Mouse (Mus musculus) liver, embryonic 14.5 days (tissue): ENCODE data around the gene Myo10. TPM values are rescaled to one million over a fixed set of nuclear protein-coding genes. Genes with fewer than 3 reads are reported as not detected.

Source experiments
- ATAC-seq: fragments of 200-750 bp; cut with Nextera tagmentation; 2 replicates; pipeline ENCODE4 v1.8.0; 2017; ENCODE audit warnings: moderate number of reproducible peaks, mild to moderate bottlenecking, moderate library complexity; ENCODE audit not compliant: insufficient read depth
- DNase-seq, 3 experiments: peaks; one replicate each; pipeline ENCODE4 v3.0.0-alpha.2; 2012 to 2013; ENCODE audit warnings: low read depth in 3 of 3, low spot score in 3 of 3
- H3K27ac ChIP-seq: fragments of 300-500 bp; sonication (generic); 2 replicates; pipeline ENCODE4 v1.5.1; 2014; ENCODE audit warnings: moderate library complexity, mild to moderate bottlenecking, control low read depth, inconsistent platforms
- H3K27me3 ChIP-seq: fragments of 300-500 bp; sonication (generic); 2 replicates; pipeline ENCODE4 v1.6.1; 2014; ENCODE audit warnings: mild to moderate bottlenecking, low read length, moderate library complexity; ENCODE audit not compliant: control insufficient read depth, insufficient read depth
- H3K36me3 ChIP-seq: fragments of 300-500 bp; sonication (generic); replicated peaks from 2 replicates; pipeline ENCODE4 v1.6.1; 2014; ENCODE audit warnings: low read depth; ENCODE audit not compliant: control insufficient read depth, insufficient read depth
- H3K4me1 ChIP-seq, 2 experiments: fragments of 200-500 bp in 1 of 2; fragments of 300-500 bp in 1 of 2; sonication (generic) in 1 of 2; replicated peaks; 2 replicates each; pipeline ENCODE4 v1.6.1; 2012 to 2014; ENCODE audit warnings: antibody characterized with exemption in 1 of 2, inconsistent platforms in 1 of 2, low read length in 1 of 2; ENCODE audit not compliant: control insufficient read depth in 2 of 2, insufficient read depth in 2 of 2
- H3K4me2 ChIP-seq: fragments of 300-500 bp; sonication (generic); 2 replicates; pipeline ENCODE4 v1.6.1; 2014; ENCODE audit warnings: low read depth, mild to moderate bottlenecking, control low read depth, moderate library complexity
- H3K4me3 ChIP-seq, 2 experiments: fragments of 200-500 bp in 1 of 2; fragments of 300-500 bp in 1 of 2; sonication (generic) in 1 of 2; 2 replicates each; pipeline ENCODE4 v1.5.1; 2012 to 2014; ENCODE audit warnings: low read depth in 2 of 2, low read length in 2 of 2, mild to moderate bottlenecking in 2 of 2, control low read depth in 1 of 2, inconsistent platforms in 1 of 2, moderate library complexity in 1 of 2; ENCODE audit not compliant: insufficient read depth in 1 of 2
- H3K9ac ChIP-seq: fragments of 300-500 bp; sonication (generic); replicated peaks from 2 replicates; pipeline ENCODE4 v1.6.1; 2014; ENCODE audit warnings: mild to moderate bottlenecking, control low read depth, moderate library complexity
- H3K9me3 ChIP-seq: fragments of 300-500 bp; sonication (generic); 2 replicates; pipeline ENCODE4 v1.6.1; 2016; ENCODE audit warnings: low read length, mixed read lengths; ENCODE audit not compliant: control insufficient read depth
- CTCF ChIP-seq: IDR thresholded peaks from 2 replicates; pipeline ENCODE4 v1.5.1; 2016; ENCODE audit warnings: antibody characterized with exemption, low read depth, control low read depth
- EP300 ChIP-seq: IDR thresholded peaks from 2 replicates; pipeline ENCODE4 v1.6.1; 2016; ENCODE audit warnings: antibody characterized with exemption, low read depth
- WGBS: fragments of 180-500 bp; shearing (Covaris S2); extraction: QIAGEN DNeasy Blood & Tissue Kit; methylation state at CpG from one replicate; pipeline ENCODE4 v1.1.7; 2014; ENCODE audit not compliant: insufficient replicate concordance; 5-methylcytosine and 5-hydroxymethylcytosine counted together
- polyA plus RNA-seq, 2 experiments: library from polyadenylated mRNA; depleted of rRNA in 1 of 2; stranded (reverse) in 1 of 2; unstranded in 1 of 2; fragments of >200 nt; fragmentation: Nextera tagmentation in 1 of 2; extraction: Ambion mirVana in 1 of 2; gene quantifications; 2 replicates each; pipeline versions ENCODE4 v1.2.1 to v1.2.3; 2012 to 2014

The Myo10 gene
- polyA plus RNA-seq, 2 experiments, result 2.6 to 2.9 TPM

GRCm38 (mm10) chr15:25755536-25755935 is 133.2 kb downstream of the Myo10 start:
- Histone ChIP-seq H3K9ac (no peak overlapping the region), H3K27me3 (no peaks in the 10 kb centered on the region), H3K9me3 (no peaks in the 10 kb centered on the region), H3K4me3 (no peak overlapping the region), H3K4me1 (no peaks in the 10 kb centered on the region; a peak in 2 of 4 replicates), H3K36me3 (no peaks in the 10 kb centered on the region), H3K27ac (no peak overlapping the region), H3K4me2 (no peak overlapping the region)
- 55% methylated on average over 6 of the region's 6 CpGs for WGBS
- no peak for ATAC-seq
- no peak for DNase-seq
- no peak for TF ChIP-seq CTCF
- no peak for TF ChIP-seq EP300

- no peak overlapping the region for H3K9ac ChIP-seq
- DNase-seq (no peak), ATAC-seq (no peak)
- no peaks in the 10 kb centered on the region for H3K36me3 ChIP-seq
- 18% methylated on average over 3 of the region's 3 CpGs for WGBS
- H3K27me3 ChIP-seq, result no peaks in the 10 kb centered on the region
- H3K4me1 ChIP-seq, result no peaks in the 10 kb centered on the region; a peak in 2 of 4 replicates
- no peaks in the 10 kb centered on the region for H3K9me3 ChIP-seq
- H3K27ac ChIP-seq, result no peak overlapping the region
- no peak overlapping the region for H3K4me3 ChIP-seq
- H3K4me2 ChIP-seq, result no peak overlapping the region
- TF ChIP-seq CTCF, result no peak
Observed at GRCm38 (mm10) chr15:25756072-25756471, 133.7 kb downstream of the Myo10 start.

DNA sequence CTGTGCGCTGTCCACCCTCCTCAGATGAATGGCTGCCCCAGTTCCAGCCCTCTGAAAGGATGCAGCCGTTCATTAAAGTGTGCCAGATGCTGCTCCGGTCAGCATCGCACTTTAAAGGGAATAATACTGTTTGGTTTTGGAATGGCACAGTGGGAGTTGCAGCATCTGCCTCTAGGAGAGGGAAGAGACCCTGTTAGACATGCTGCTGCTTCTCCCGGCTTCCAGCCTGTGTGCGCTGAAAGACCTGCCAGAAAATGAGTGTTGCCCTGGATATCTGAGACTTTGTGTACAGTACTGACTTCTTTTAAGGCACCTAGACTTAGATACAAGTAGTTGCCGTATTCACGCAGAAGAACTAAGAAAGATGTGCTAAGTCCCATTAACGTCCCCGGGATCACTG is 135.7 kb downstream of the Myo10 start:
- no peaks in the 10 kb centered on the region; a peak in 2 of 4 replicates for H3K4me1 ChIP-seq
- H3K27me3 ChIP-seq, result no peaks in the 10 kb centered on the region
- no peak for ATAC-seq
- no peak overlapping the region for H3K9ac ChIP-seq
- H3K27ac ChIP-seq, result no peak overlapping the region
- no peak overlapping the region for H3K4me2 ChIP-seq
- no peaks in the 10 kb centered on the region for H3K9me3 ChIP-seq
- H3K4me3 ChIP-seq, result no peak overlapping the region
- no peaks in the 10 kb centered on the region for H3K36me3 ChIP-seq
- no peak for TF ChIP-seq EP300
- TF ChIP-seq CTCF, result no peak
- DNase-seq, result no peak
- WGBS, result 65% methylated on average over 10 of the region's 10 CpGs

DNA sequence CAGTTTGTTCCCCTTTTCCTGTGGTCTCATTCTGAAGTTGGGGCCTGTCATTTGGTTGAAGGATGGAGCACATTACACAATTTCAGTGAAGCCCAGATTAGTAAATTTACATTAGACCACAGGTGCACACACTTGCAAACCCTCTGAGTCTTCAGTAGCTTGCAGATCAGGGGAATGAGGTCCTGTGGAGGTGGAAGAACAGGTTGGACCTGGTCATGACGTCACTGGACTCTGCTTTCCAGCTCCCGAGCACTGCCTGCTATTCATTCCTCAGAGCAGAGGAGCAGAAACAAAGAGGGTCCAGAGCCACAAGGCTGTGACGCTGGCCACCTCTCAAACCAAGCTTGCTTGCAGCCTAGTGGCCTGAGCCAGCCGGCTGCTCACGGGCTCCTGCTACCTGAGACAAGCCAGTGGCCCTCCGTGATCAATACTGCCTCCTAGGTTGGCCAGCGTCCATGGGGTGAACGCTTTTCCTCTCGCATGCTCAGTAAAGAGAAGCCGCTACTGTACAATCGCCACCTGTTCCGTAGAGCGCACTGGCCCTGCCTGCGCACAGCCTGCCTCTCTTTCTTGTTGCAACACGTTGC is 136.3 kb downstream of the Myo10 start:
- H3K36me3 ChIP-seq, result no peaks in the 10 kb centered on the region
- no peaks in the 10 kb centered on the region for H3K9me3 ChIP-seq
- ATAC-seq (no peak), DNase-seq (no peak)
- H3K27ac ChIP-seq, result no peak overlapping the region
- no peak for TF ChIP-seq EP300
- 0 out of 2 replicates have a peak, but pooled peaks have one; percentile 4 for TF ChIP-seq CTCF
- H3K4me1 ChIP-seq, result no peaks in the 10 kb centered on the region; a peak in 2 of 4 replicates
- no peaks in the 10 kb centered on the region for H3K27me3 ChIP-seq
- no peak overlapping the region for H3K4me2 ChIP-seq
- 66% methylated on average over 15 of the region's 15 CpGs for WGBS
- no peak overlapping the region for H3K4me3 ChIP-seq
- H3K9ac ChIP-seq, result no peak overlapping the region

GRCm38 (mm10) chr15:25760304-25760703 is 138.0 kb downstream of the Myo10 start:
- no peaks in the 10 kb centered on the region for H3K36me3 ChIP-seq
- no peaks in the 10 kb centered on the region for H3K27me3 ChIP-seq
- no peak overlapping the region for H3K27ac ChIP-seq
- 77% methylated on average over 5 of the region's 5 CpGs for WGBS
- H3K4me3 ChIP-seq, result no peak overlapping the region
- TF ChIP-seq EP300 (no peak), CTCF (no peak)
- no peak for ATAC-seq
- H3K9me3 ChIP-seq, result no peaks in the 10 kb centered on the region
- H3K9ac ChIP-seq, result no peak overlapping the region
- DNase-seq, result no peak
- no peak overlapping the region for H3K4me2 ChIP-seq
- peaks cover 0 to 2% of the 10 kb centered on the region in 2 experiments; a peak in 2 of 4 replicates for H3K4me1 ChIP-seq
